Mouse (Mus musculus) cerebellum, adult 9-10 months (tissue): ENCODE data around the gene Dcun1d4.
"Not testable (repeated sequence)": the region's sequence is repeated elsewhere in the genome, so short reads cannot be mapped to it uniquely, and the experiment has no call there.

Source experiments
- DNase-seq: peaks from one replicate; pipeline ENCODE4 v3.0.0; 2022

Gene Dcun1d4

GRCm38 (mm10) chr5:73480700-73481099, at the start of gene Dcun1d4:
TSS of gene Dcun1d4 (plus strand) at chr5:73481000.
- DNase-seq: no peak

- peak; percentile 74 for DNase-seq
Observed at GRCm38 (mm10) chr5:73431581-73431980, 49.2 kb upstream of the Dcun1d4 start.

GRCm38 (mm10) chr5:73432805-73433204, 48.0 kb upstream of the Dcun1d4 start:
- no peak for DNase-seq

GRCm38 (mm10) chr5:73434764-73435163, 46.0 kb upstream of the Dcun1d4 start:
- DNase-seq: no peak

- no peak for DNase-seq
Observed at GRCm38 (mm10) chr5:73442176-73442575, 38.6 kb upstream of the Dcun1d4 start.

GRCm38 (mm10) chr5:73450276-73450675, 30.5 kb upstream of the Dcun1d4 start:
- DNase-seq: no peak

- no peak for DNase-seq
Observed at GRCm38 (mm10) chr5:73454502-73455306, 26.1 kb upstream of the Dcun1d4 start.

GRCm38 (mm10) chr5:73455307-73455687, 25.5 kb upstream of the Dcun1d4 start:
- DNase-seq: no peak

- DNase-seq: no peak
Observed at GRCm38 (mm10) chr5:73468462-73469433, 12.1 kb upstream of the Dcun1d4 start.

GRCm38 (mm10) chr5:73474412-73475405, 6.1 kb upstream of the Dcun1d4 start:
- no peak for DNase-seq

GRCm38 (mm10) chr5:73481401-73481800, 601 bp downstream of the Dcun1d4 start:
- DNase-seq: no peak

- not testable (repeated sequence) for DNase-seq
Observed at GRCm38 (mm10) chr5:73482381-73482780, 1.6 kb downstream of the Dcun1d4 start.

GRCm38 (mm10) chr5:73484016-73484615, 3.3 kb downstream of the Dcun1d4 start:
- no peak for DNase-seq

GRCm38 (mm10) chr5:73486451-73486850, 5.7 kb downstream of the Dcun1d4 start:
- no peak for DNase-seq

- peak; percentile 62 for DNase-seq
Observed at GRCm38 (mm10) chr5:73489915-73490314, 9.1 kb downstream of the Dcun1d4 start.

- peak; percentile 100 for DNase-seq
Observed at GRCm38 (mm10) chr5:73490596-73491073, 9.8 kb downstream of the Dcun1d4 start.

- peak; percentile 63 for DNase-seq
Observed at GRCm38 (mm10) chr5:73491074-73491836, 10.5 kb downstream of the Dcun1d4 start.

GRCm38 (mm10) chr5:73491837-73492720, 11.3 kb downstream of the Dcun1d4 start:
- peak; percentile 90 for DNase-seq

GRCm38 (mm10) chr5:73497401-73497800, 16.6 kb downstream of the Dcun1d4 start:
- DNase-seq: no peak

GRCm38 (mm10) chr5:73498559-73498958, 17.8 kb downstream of the Dcun1d4 start:
- no peak for DNase-seq
